Mouse (Mus musculus): ENCODE results near the gene Msantd2.

The Msantd2 gene

GRCm38 (mm10) chr9:37569231-37569835 is 80.2 kb downstream of the Msantd2 start:
- no peak for DNase-seq (ENCODE audit: low spot score in 2 of 2)

- no peak for DNase-seq (ENCODE audit: low spot score in 2 of 2)
Measured at GRCm38 (mm10) chr9:37572204-37572876, 83.2 kb downstream of the Msantd2 start.
